Mouse (Mus musculus) spleen, embryonic (tissue): ENCODE data around the gene Tcp1.
"Not testable (repeated sequence)": the region's sequence is repeated elsewhere in the genome, so short reads cannot be mapped to it uniquely, and the experiment has no call there.

Experiments
- CTCF ChIA-PET: fragments of 350-600 bp; sonication (Branson Sonifier 250); formaldehyde crosslinking; loops from one replicate; lab custom pipeline; 2022; lab: Charles Lee

The Tcp1 gene

DNA sequence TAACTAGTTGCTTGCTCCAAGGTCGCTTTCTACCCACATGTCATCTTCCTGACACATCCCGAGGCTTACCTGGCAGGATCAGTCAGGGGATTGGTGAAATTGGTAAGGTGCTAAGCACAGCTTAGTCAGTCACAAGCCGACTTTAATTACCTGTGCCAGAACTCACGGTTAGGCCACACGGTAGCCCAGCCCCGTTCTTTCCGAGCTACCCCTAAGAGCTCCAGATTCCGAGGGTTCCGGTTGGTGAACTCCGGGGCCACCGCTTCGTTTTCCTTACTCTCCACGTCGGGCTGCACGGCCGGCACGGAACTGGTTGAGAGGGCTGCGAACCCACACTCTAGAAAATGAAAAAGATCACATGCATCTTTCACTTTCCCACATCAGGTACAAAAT lies at the start of gene Tcp1:
TSS of gene Tcp1 (plus strand) at position 214 of the 393 bp plus-strand sequence.
- CTCF ChIA-PET = interaction anchor here (1.4 kb wide), 1 partner anchor 10 kb away, joined by 3 read pairs; no protein-coding TSS in a partner anchor

DNA sequence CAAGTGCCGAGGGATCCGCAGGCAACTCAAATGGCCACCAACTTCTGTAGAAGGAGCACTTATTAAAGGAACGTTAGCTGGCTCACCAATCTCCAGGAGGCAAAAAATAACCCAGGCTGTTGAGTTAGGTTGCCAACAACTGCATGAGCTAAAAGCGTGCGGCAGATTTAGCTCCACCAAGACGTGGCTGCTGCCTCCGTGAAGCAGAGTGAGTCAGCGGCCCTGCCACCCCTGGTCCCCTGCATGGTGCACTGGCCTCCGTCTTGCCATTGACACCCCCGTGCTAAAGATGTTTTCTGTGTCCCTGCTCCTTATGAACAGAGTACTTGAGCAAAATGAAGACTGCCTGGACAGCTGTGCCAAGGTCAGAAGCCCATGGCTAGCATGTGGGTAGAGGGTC lies 48.6 kb upstream of the Tcp1 start:
- CTCF ChIA-PET = no interaction called here

DNA sequence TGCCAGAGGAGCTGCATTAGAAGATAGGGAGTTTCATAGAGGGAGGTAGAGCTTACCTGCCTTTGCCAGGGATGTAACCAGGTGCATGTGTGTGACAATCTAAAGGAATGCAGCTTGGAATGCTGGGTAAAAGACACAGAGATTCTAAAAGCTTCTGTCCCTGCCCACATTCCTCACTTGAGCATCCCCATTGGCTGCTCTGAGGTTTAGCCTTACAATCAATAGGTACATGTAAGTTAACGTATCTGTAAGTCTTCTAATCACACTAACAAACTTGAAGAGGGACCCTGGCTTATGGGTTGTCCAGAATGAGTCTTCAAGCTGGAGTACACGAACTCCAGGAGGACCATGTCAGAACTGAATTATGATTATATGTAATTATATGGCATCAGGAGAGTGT lies 47.5 kb upstream of the Tcp1 start, which contains the start of gene Mas1:
TSS of gene Mas1 (minus strand) at position 101 of the 400 bp plus-strand sequence.
- CTCF ChIA-PET = no interaction called here

DNA sequence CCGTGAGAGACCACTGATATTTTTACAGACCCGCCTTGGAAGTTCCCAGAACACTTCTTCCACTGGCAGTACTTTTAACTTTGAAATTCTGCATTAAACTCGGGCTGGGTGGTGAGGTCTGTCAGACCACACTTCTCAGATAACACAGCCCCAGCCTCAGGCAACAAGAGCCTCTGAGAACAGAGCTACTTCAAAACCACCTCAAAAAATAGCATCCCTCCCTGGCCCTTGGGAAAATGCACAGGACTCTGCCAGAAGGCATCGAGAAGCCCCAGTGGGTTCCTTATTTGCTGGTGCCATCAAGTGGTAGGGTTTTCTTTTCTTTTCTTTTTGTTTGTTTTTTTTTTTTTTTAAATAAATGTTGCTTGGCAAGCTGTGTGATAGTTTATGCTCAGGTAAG lies 46.9 kb upstream of the Tcp1 start:
- CTCF ChIA-PET = no interaction called here

DNA sequence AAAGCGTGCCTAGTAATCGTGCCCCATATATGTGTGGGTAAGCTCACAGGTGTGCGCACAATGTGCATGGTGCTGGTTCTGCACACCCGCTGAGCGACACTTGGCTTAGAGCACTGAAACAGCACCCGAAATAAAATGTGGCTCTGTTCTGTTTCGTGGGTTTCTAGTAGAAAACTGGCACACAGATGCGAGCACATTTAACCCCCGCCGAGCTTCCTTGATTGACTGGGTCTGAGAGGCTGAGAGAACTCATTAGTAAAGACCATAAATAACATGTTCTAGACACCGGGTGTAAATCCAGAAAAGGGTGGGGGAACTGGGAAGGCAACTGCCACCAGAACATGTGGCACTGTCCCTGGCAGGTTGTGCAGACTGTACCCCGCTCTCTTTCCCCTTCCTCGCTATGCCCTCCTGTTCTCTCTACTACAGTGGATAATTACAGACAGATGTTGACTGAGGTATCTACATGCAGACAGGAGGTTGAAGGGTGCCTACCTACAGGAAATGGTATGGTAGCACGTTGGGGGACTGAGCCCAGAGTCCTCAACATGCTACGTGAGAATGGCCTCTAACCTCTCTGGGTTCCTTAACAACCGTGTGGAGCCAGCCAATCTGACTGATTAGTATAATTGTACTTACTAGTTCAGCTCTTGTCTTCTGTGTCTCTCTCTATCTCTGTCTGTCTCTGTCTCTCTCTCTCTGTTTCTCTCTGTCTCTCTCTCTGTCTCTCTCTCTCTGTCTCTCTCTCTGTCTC lies 43.0 kb upstream of the Tcp1 start:
- CTCF ChIA-PET = no interaction called here

DNA sequence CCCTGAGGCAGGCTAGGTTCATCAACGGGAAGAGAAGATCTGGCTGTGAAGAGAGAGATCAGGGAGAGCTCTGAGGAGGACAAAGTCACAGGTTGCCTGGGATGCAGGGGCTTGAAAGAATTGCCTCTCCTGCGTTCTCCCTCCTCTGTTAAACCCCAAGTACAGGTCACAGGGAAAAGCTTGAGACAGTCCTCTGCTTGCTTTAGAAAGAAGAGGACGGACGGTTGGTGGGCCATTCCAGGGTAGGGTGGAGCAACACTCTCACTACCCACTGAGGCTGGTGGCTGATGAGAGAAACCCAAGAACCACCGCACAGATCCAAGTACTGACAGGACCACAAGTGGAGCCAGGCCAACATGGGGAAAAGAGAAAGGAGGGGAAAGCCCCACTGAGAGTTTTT lies 39.8 kb upstream of the Tcp1 start, which contains the start of gene Mrgprh:
TSS of gene Mrgprh (plus strand) at position 301 of the 400 bp plus-strand sequence.
- CTCF ChIA-PET = no interaction called here

DNA sequence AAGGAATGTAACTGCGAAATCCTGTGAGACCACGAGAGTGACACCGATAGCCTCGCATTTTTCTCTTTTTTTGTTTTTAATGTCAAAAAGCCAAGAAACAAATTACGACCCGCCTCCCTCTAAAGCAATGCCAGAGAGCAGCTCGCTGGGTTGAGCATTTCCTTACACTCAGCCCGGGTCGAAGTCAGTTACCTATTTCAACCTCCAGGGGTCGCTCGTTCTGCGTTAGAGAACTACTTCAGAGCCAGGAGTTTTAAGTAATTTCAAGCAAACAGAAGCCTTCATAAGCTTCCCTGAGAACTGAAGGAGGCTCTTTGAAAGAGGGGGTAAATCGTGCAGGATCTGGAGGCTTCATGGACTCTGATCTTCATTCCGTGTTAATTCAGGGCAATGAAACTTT lies 35.3 kb upstream of the Tcp1 start:
- CTCF ChIA-PET = no interaction called here

DNA sequence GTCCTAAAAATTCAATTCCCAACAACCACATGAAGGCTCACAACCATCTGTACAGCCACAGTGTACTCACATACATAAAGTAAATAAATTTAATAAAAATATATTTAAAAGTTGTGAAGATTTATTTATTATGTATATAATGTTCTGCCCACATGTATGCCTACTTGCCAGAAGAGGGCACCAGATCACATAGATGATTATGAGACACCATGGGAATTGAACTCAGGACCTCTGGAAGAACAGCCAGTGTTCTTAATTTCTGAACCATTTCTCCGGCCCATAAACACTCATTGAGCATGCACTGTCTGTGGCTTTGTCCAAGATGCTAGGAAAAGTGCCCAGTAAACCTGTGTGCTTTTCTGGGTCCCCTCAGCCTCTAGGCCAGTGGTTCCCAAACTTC lies 34.3 kb upstream of the Tcp1 start:
- CTCF ChIA-PET = no interaction called here

DNA sequence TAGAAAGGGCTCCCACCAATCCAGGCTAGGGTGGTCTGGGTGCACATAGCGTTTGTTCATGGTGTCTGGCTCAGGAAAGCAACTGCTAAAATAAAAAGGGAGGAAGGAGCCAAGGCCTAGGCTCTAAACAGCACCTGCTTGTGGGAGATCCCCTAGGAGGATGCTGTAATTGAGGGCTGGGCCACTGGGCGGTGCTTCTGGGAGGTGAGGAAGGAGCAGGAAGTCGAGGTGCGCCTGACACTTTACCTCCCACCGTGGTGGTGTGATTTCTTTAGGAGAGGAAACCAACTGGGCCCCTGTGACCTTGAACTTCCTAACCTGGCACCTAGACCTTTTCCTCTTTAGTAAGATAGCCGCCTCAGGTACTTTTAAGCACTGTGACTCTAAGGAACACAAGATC lies 28.9 kb upstream of the Tcp1 start:
- CTCF ChIA-PET = no interaction called here

DNA sequence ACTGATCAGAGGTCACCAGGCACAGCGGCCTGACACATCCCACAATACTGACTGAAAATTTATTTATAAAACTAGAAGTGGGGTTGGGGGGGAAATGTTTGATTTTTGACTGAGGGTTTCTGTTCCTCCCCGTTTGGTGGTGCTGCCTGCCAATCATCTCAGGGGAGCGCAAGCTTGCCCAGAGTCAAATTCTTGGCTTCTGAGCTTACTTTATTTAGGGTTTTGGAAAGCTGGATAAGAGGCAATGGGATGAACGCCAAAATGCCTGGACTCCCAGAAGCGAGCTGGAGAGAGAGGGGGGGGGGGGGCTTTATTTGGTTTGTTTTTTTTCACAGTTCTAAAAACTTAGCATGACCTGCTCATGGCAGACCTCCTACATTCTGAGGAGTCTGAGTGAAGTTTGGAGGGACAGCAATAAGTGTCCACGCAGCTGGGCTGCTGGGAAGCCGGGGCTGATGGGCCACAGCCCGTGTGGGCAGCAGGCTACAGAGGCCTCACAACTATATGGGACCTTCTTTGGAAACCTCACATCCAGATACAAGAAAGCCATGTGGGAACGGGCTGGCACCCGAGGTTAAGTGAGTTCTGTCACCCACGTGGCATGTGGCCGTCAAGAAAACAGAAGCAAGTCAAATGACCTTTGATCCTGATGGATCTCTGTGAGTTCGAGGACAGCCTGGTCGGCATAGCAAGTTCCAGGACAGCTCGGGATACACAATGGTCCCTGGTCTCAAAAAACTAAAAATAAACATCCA lies 28.3 kb upstream of the Tcp1 start:
- CTCF ChIA-PET = no interaction called here

DNA sequence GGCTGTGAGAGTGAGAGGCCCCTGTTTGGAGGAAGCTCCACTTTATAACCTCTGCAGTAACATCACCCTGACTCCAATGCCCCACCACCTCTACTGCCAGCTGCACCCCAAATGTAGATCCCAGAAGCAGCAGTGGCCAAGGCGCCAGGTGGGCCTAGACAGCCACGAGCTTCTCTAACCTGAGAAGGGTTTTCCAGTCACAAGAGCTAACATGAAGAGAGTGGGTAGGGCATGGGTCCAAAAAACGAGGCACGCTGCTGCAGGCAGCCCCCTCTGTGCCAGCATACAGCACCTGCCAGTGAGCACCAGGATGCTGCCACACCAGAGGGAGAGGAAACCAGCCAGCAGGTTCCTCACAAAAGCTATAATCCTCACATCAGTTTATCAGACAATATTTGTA lies 24.4 kb upstream of the Tcp1 start:
- CTCF ChIA-PET = no interaction called here

DNA sequence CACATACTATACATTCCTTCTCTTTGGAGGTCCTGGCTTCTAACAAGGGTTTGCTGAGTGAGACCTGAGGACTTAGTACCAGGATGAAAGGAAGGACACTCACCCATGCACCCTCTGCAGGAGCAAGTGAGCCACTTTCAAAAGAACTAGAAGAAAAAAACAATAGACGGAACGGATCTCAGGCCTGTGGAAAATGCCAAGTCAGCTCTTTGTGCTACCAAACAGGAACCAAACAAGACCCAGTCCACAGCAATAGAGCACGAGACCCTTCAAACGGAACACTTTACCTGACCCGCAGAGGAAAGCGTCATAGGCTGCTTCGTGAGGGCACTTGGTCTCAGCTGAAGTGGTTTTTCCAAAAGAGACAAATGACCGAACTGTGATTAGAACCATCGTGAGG lies 23.5 kb upstream of the Tcp1 start:
- CTCF ChIA-PET = no interaction called here

DNA sequence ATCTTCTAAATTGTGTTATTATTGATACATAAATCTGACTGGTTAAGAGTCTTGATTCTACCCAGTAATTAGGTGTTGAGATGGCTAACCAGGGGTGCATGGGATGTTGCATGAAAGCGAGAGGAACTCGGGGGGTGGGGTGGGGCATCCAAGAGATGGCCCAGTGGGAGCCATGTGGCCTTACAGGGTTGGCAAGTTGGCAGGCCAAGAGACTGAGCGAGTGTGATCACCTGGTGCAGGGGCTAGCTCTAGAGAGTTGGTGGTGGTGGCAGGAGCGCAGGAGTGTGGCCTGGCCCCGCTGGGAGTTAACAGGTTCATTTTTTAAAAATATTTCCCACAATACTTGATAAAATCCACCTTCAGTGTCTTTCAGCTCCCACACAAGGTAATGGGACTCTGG lies 17.8 kb upstream of the Tcp1 start:
- CTCF ChIA-PET = no interaction called here

DNA sequence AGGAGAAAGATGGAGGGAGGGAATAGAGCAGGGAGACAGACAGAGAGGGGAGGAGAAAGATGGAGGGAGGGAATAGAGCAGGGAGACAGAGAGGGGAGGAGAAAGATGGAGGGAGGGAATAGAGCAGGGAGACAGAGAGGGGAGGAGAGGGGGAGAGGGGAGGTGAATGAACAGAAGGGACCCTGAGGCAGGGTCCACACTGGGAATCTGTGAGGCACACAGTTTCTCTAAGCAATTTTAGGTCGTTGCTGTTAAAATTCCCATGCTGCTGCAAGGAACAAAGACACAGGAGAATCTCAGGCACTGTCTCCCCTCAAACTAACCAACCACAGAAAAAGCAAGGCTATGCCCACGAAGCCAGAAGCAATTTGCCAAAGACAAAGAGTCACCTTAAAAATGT lies 16.9 kb upstream of the Tcp1 start:
- CTCF ChIA-PET = not testable (repeated sequence)

DNA sequence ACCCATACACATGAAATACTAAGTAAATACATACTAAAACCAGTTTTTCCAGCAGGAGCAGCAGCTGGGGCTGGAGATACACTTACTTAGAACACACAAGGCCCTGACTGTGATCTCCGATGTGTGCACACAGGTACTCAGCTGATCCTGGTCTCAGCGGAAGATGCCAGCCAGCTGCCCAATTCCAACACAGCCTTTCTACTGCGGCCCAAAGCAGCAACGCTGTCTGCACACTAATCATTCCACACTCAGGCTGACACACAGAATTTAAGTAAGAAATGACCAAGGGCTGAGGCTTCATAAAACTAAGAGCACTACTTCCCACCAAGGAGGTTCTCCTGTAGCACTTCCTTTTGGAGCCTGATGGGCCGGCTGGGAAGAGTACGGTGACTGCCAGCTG lies 13.2 kb upstream of the Tcp1 start:
- CTCF ChIA-PET = no interaction called here

DNA sequence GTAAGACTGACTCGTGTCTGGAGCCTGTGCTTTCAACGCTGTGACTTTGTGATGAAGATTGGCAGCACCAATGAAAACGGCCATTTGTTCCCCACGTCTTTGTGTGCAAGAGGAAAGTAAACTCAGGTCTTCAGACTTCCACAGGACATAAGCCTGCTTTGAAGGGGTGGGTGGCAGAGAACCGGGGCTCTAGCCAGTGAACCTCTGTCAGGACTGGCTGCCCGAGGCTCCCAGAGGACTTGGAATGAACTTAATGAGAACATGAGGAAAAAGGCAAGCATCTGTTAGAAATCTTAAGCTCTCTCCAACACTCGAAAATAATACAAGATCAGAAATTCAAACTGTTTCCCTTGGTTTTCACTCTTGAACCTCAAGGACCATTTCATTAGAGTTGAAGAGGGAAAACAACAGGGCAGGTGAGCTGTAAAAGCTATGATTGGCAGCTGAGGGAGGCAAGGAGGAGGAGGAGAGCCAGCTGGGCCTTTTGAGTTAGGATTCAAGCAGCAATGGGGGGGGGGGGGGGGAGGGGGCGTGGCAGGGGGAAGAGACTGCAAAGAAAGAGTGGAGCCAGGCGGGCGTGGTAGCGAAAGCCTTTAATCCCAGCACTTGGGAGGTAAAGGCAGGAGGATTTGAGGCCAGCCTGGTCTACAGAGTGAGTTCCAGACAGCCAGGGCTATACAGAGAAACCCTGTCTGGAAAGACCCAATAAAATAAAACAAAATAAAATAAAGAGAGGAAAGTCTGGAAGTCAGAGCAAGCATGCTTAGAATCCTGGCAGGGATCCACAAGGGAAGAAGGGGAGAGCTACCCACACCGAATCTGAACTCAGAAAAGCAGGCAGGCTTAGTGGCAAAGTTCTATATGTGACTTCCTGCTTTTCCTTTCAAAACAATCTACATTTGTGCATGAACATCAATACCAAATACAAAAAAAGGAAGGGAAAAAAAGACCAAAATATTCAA lies 11.8 kb upstream of the Tcp1 start:
- CTCF ChIA-PET = no interaction called here

DNA sequence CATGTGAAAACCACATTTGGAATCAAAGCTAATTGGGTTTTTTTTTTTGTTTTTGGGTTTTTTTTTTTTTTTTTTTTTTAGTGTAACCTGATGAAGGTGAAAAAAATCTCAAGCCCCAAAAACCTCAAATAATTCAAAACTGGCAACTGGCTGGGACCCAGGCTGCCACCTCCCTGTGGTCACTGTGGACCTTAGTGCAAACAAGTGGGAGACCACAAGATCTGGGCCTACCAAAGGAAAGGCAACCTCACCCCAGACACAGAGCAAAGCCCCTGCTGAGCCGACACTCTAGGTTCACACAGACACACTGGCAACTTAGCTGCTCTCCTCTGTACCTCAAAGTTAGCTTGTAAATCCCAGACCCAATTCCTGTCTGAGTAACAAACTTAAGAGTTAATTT lies 11.2 kb upstream of the Tcp1 start:
- CTCF ChIA-PET = no interaction called here

DNA sequence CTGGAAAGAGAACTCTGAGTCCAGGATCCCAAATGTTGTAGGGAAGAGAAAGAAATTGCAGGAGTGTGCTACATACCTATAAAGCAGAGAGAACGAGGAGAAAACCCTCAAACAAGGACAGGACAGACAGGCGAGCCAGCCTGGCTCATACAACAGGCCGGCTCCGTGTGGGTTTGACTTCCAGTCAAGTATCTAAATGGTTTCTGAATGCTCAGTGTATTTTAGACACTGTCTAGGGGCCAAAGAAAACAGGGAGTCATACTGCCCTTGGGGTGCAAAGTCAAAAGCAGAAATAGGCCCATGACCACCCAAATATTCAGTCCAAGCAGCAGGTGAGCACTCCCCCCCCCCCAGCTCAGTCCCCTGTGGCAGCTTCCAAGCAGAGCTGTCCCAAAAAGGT lies 9.7 kb upstream of the Tcp1 start:
- CTCF ChIA-PET = no interaction called here

DNA sequence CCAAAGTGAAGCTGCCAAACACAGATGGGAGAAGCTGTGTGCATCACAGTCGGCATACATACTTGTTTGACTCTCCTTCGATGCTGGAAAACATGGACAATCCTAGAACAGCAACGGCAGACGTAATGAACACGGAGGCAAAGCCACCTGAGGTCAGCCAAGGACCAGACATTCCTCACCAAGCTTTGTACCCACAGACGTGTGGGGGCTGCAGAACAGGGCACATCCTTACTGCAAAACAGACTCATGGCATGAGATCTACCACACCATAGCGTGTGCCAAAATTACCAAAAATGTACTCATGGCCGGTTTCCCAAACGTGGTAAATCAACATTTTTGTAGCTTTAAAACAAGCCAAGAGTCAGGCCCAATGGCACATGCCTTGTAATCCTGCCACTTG lies 9.1 kb upstream of the Tcp1 start:
- CTCF ChIA-PET = interaction anchor here (0.7 kb wide), 1 partner anchor 57 kb away, joined by 3 read pairs; no protein-coding TSS in a partner anchor

DNA sequence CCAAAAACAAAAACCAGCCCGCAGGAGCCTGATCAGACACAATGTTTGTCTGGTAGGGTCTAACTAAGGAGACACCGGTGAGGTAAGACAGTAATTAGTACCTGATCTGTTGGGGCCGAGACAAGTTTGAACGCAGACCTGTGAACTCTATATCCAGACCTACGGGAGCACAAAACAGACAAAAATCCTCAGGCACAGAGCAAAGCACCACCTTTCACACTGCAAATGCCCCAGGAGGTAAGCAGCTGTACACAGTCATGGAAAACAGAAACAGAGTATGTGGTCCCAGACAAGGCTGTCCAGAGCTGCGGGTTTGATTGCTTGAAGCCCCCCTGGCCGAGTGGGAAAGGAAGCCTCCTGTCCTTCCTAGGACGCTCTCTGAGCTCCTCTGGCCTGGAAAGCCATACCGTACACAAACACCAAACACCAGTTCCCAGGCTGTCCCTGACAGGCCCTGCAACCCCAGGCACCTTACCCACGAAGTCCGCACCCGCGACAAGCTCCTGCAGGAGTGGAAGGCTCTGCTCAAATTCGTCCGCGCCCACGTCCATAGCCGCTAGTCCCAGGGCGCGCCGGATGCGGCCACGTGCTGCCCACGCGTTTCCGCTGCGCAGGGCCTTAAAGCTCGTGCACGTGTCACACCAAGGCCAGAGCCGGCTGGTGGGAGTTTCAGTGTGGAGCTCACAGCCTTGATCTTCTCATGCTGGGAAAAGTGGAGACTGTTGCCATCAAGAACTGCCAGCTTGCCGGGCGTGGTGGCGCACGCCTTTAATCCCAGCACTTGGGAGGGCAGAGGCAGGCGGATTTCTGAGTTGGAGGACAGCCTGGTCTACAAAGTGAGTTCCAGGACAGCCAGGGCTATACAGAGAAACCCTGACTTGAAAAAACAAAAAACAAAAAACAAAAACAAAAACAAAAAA lies 5.9 kb upstream of the Tcp1 start, which contains the start of gene Pnldc1:
TSS of gene Pnldc1 (minus strand) at position 870 of the 920 bp plus-strand sequence.
- CTCF ChIA-PET = interaction anchor here (0.6 kb wide), 1 partner anchor 61 kb away, joined by 3 read pairs; no protein-coding TSS in a partner anchor

DNA sequence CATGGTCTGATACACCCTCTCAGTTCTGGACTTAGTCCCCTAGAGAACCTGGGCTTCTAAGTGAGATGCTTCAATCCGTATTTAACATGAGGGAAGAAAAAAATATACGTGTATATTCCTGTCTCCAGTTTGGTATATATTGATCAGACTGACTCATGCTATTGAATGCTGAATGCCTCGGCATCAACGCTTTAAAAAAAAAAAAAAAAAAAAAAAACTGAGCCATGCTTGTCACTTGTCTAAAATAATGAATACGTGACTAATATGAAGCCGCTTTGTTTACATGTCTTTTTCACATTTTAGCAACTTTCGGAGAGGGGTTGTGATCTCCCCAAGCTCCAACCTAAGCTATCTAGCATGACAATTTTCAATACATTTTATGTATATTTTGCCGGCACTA lies 5.1 kb upstream of the Tcp1 start:
- CTCF ChIA-PET = no interaction called here
